Mouse (Mus musculus) embryonic facial prominence, embryonic 12.5 days (tissue): ENCODE measurements around the gene Fgf14. TPM values are rescaled to one million over a fixed set of nuclear protein-coding genes. Genes with fewer than 3 reads are reported as not detected.
"Not testable (repeated sequence)": the region's sequence is repeated elsewhere in the genome, so short reads cannot be mapped to it uniquely, and the experiment has no call there.

ENCODE experiments used
- ATAC-seq: fragments of 200-750 bp; cut with Nextera tagmentation; 2 replicates; pipeline ENCODE4 v1.8.0; 2017; ENCODE audit not compliant: insufficient number of reproducible peaks, insufficient read depth, low FRiP score, low TSS enrichment
- H3K27ac ChIP-seq: fragments of 300-500 bp; sonication (generic); 2 replicates; pipeline ENCODE4 v1.5.1; 2016; ENCODE audit warnings: mild to moderate bottlenecking
- H3K27me3 ChIP-seq: fragments of 300-500 bp; sonication (generic); 2 replicates; pipeline ENCODE4 v1.6.1; 2016; ENCODE audit warnings: mild to moderate bottlenecking, moderate library complexity
- H3K36me3 ChIP-seq: fragments of 300-500 bp; sonication (generic); 2 replicates; pipeline ENCODE4 v1.6.1; 2016; ENCODE audit warnings: mild to moderate bottlenecking
- H3K4me1 ChIP-seq: fragments of 300-500 bp; sonication (generic); 2 replicates; pipeline ENCODE4 v1.6.1; 2016
- H3K4me2 ChIP-seq: fragments of 300-500 bp; sonication (generic); replicated peaks from 2 replicates; pipeline ENCODE4 v1.6.1; 2016; ENCODE audit warnings: mild to moderate bottlenecking, moderate library complexity
- H3K4me3 ChIP-seq: fragments of 300-500 bp; sonication (generic); 2 replicates; pipeline ENCODE4 v1.5.1; 2016; ENCODE audit warnings: mild to moderate bottlenecking
- H3K9ac ChIP-seq: fragments of 300-500 bp; sonication (generic); 2 replicates; pipeline ENCODE4 v1.6.1; 2016; ENCODE audit warnings: mild to moderate bottlenecking, moderate library complexity
- H3K9me3 ChIP-seq: fragments of 300-500 bp; sonication (generic); 2 replicates; pipeline ENCODE4 v1.6.1; 2016; ENCODE audit warnings: mild to moderate bottlenecking, moderate library complexity
- WGBS: fragments of 180-500 bp; shearing (Covaris S2); methylation state at CpG from one replicate; pipeline ENCODE4 v1.1.7; 2016; 5-methylcytosine and 5-hydroxymethylcytosine counted together
- polyA plus RNA-seq: library from polyadenylated mRNA; unstranded; fragments of >200 nt; fragmentation: Nextera tagmentation; extraction: Ambion mirVana; gene quantifications from 2 replicates; pipeline ENCODE4 v1.2.1, GENCODE M21; 2016

The Fgf14 gene
- polyA plus RNA-seq, 1 experiment from 2014 or later, result 2.0 TPM

- no peak overlapping the region for H3K4me2 ChIP-seq
- no peak overlapping the region for H3K9ac ChIP-seq
- no peaks in the 10 kb centered on the region for H3K36me3 ChIP-seq
- ATAC-seq, result no peak
- H3K4me1 ChIP-seq, result no peaks in the 10 kb centered on the region
- H3K27me3 ChIP-seq, result no peaks in the 10 kb centered on the region
- 83% methylated on average over 1 of the region's 1 CpGs for WGBS
- H3K9me3 ChIP-seq, result no peaks in the 10 kb centered on the region
- no peak overlapping the region for H3K4me3 ChIP-seq
- no peak overlapping the region for H3K27ac ChIP-seq
Observed at GRCm38 (mm10) chr14:124605031-124605743, 71.7 kb downstream of the Fgf14 start.

- Histone ChIP-seq H3K9ac (no peak overlapping the region), H3K27me3 (no peaks in the 10 kb centered on the region), H3K9me3 (no peaks in the 10 kb centered on the region), H3K27ac (no peak overlapping the region), H3K4me3 (no peak overlapping the region), H3K36me3 (no peaks in the 10 kb centered on the region), H3K4me1 (no peaks in the 10 kb centered on the region), H3K4me2 (no peak overlapping the region)
- 55% methylated on average over 1 of the region's 1 CpGs for WGBS
- ATAC-seq, result no peak
Observed at GRCm38 (mm10) chr14:124576571-124576970, 100.4 kb downstream of the Fgf14 start.

- Histone ChIP-seq H3K36me3 (no peaks in the 10 kb centered on the region), H3K4me1 (no peaks in the 10 kb centered on the region), H3K9ac (no peak overlapping the region), H3K27ac (no peak overlapping the region), H3K4me2 (no peak overlapping the region), H3K4me3 (no peak overlapping the region), H3K9me3 (no peaks in the 10 kb centered on the region), H3K27me3 (no peaks in the 10 kb centered on the region)
- ATAC-seq, result no peak
- WGBS, result 82% methylated on average over 1 of the region's 1 CpGs
Observed at GRCm38 (mm10) chr14:124575130-124575885, 101.6 kb downstream of the Fgf14 start.

GRCm38 (mm10) chr14:124566445-124566844 is 110.5 kb downstream of the Fgf14 start:
- H3K9me3 ChIP-seq, result no peaks in the 10 kb centered on the region
- no peak overlapping the region for H3K4me3 ChIP-seq
- H3K4me2 ChIP-seq, result no peak overlapping the region
- H3K36me3 ChIP-seq, result no peaks in the 10 kb centered on the region
- WGBS, result 93% methylated on average over 1 of the region's 1 CpGs
- no peak overlapping the region for H3K27ac ChIP-seq
- no peaks in the 10 kb centered on the region for H3K4me1 ChIP-seq
- H3K9ac ChIP-seq, result no peak overlapping the region
- ATAC-seq, result no peak
- no peaks in the 10 kb centered on the region for H3K27me3 ChIP-seq

- no peak overlapping the region for H3K27ac ChIP-seq
- no peaks in the 10 kb centered on the region for H3K9me3 ChIP-seq
- no peaks in the 10 kb centered on the region for H3K36me3 ChIP-seq
- no peak for ATAC-seq
- 74% methylated on average over 4 of the region's 4 CpGs for WGBS
- no peak overlapping the region for H3K9ac ChIP-seq
- no peaks in the 10 kb centered on the region for H3K27me3 ChIP-seq
- H3K4me3 ChIP-seq, result no peak overlapping the region
- no peaks in the 10 kb centered on the region for H3K4me1 ChIP-seq
- no peak overlapping the region for H3K4me2 ChIP-seq
Observed at GRCm38 (mm10) chr14:124561544-124561943, 115.4 kb downstream of the Fgf14 start.

GRCm38 (mm10) chr14:124536106-124536505 is 140.8 kb downstream of the Fgf14 start:
- no peak for ATAC-seq
- Histone ChIP-seq H3K36me3 (no peaks in the 10 kb centered on the region), H3K9me3 (no peaks in the 10 kb centered on the region), H3K27ac (no peak overlapping the region), H3K4me2 (no peak overlapping the region), H3K9ac (no peak overlapping the region), H3K4me1 (no peaks in the 10 kb centered on the region), H3K27me3 (no peaks in the 10 kb centered on the region), H3K4me3 (no peak overlapping the region)
- WGBS, result 61% methylated on average over 3 of the region's 3 CpGs

- not testable (repeated sequence) for H3K4me3 ChIP-seq, H3K9me3 ChIP-seq, H3K36me3 ChIP-seq, H3K27ac ChIP-seq, H3K4me2 ChIP-seq, H3K4me1 ChIP-seq, ATAC-seq, H3K9ac ChIP-seq, H3K27me3 ChIP-seq
- 45% methylated on average over 2 of the region's 2 CpGs for WGBS
Observed at GRCm38 (mm10) chr14:124535376-124535775, 141.6 kb downstream of the Fgf14 start.

GRCm38 (mm10) chr14:124532051-124532450 is 144.9 kb downstream of the Fgf14 start:
- H3K36me3 ChIP-seq, result no peaks in the 10 kb centered on the region
- H3K27me3 ChIP-seq, result no peaks in the 10 kb centered on the region
- H3K4me3 ChIP-seq, result no peak overlapping the region
- H3K4me1 ChIP-seq, result no peaks in the 10 kb centered on the region
- no peak overlapping the region for H3K4me2 ChIP-seq
- H3K27ac ChIP-seq, result no peak overlapping the region
- H3K9me3 ChIP-seq, result no peaks in the 10 kb centered on the region
- WGBS, result 75% methylated on average over 1 of the region's 1 CpGs
- ATAC-seq, result no peak
- H3K9ac ChIP-seq, result no peak overlapping the region

- ATAC-seq, result no peak
- whole genome bisulfite sequencing, result 89% methylated on average over 1 of the region's 1 CpGs
- Histone ChIP-seq H3K4me2 (no peak overlapping the region), H3K27ac (no peak overlapping the region), H3K9me3 (no peaks in the 10 kb centered on the region), H3K36me3 (no peaks in the 10 kb centered on the region), H3K4me3 (no peak overlapping the region), H3K4me1 (no peaks in the 10 kb centered on the region), H3K9ac (no peak overlapping the region), H3K27me3 (no peaks in the 10 kb centered on the region)
Observed at GRCm38 (mm10) chr14:124512009-124512408, 164.9 kb downstream of the Fgf14 start.

GRCm38 (mm10) chr14:124488971-124489370 is 188.0 kb downstream of the Fgf14 start:
- Histone ChIP-seq H3K4me1 (no peaks in the 10 kb centered on the region), H3K27me3 (no peaks in the 10 kb centered on the region), H3K4me3 (no peak overlapping the region), H3K9ac (no peak overlapping the region), H3K4me2 (no peak overlapping the region), H3K9me3 (no peaks in the 10 kb centered on the region), H3K27ac (no peak overlapping the region), H3K36me3 (no peaks in the 10 kb centered on the region)
- ATAC-seq, result no peak
- 93% methylated on average over 1 of the region's 1 CpGs for WGBS

GRCm38 (mm10) chr14:124485261-124485660 is 191.7 kb downstream of the Fgf14 start:
- ATAC-seq, result no peak
- WGBS, result 80% methylated on average over 1 of the region's 1 CpGs
- Histone ChIP-seq H3K4me2 (no peak overlapping the region), H3K27ac (no peak overlapping the region), H3K9ac (no peak overlapping the region), H3K9me3 (no peaks in the 10 kb centered on the region), H3K27me3 (no peaks in the 10 kb centered on the region), H3K4me3 (no peak overlapping the region), H3K36me3 (no peaks in the 10 kb centered on the region), H3K4me1 (no peaks in the 10 kb centered on the region)

GRCm38 (mm10) chr14:124474066-124474667 is 202.8 kb downstream of the Fgf14 start:
- Histone ChIP-seq H3K9me3 (no peaks in the 10 kb centered on the region), H3K36me3 (no peaks in the 10 kb centered on the region), H3K4me3 (no peak overlapping the region), H3K4me1 (no peaks in the 10 kb centered on the region), H3K4me2 (no peak overlapping the region), H3K27ac (no peak overlapping the region), H3K27me3 (no peaks in the 10 kb centered on the region), H3K9ac (no peak overlapping the region)
- ATAC-seq, result no peak
- WGBS, result 73% methylated on average over 2 of the region's 2 CpGs
